Mouse (Mus musculus) intestine, embryonic 15.5 days (tissue): ENCODE data around the gene B230219D22Rik. TPM values are rescaled to one million over a fixed set of nuclear protein-coding genes. Genes with fewer than 3 reads are reported as not detected.

ENCODE experiments used
- ATAC-seq: fragments of 200-750 bp; cut with Nextera tagmentation; 2 replicates; pipeline ENCODE4 v1.8.0; 2017; ENCODE audit warnings: moderate TSS enrichment, moderate library complexity
- H3K27ac ChIP-seq: fragments of 300-500 bp; sonication (generic); 2 replicates; pipeline ENCODE4 v1.5.1; 2015; ENCODE audit warnings: mild to moderate bottlenecking, inconsistent platforms
- H3K27me3 ChIP-seq: fragments of 300-500 bp; sonication (generic); replicated peaks from 2 replicates; pipeline ENCODE4 v1.6.1; 2015; ENCODE audit warnings: inconsistent platforms
- H3K36me3 ChIP-seq: fragments of 300-500 bp; sonication (generic); 2 replicates; pipeline ENCODE4 v1.6.1; 2015; ENCODE audit warnings: inconsistent platforms
- H3K4me1 ChIP-seq: fragments of 300-500 bp; sonication (generic); replicated peaks from 2 replicates; pipeline ENCODE4 v1.6.1; 2015; ENCODE audit warnings: inconsistent platforms
- H3K4me2 ChIP-seq: fragments of 300-500 bp; sonication (generic); replicated peaks from 2 replicates; pipeline ENCODE4 v1.6.1; 2015; ENCODE audit warnings: mild to moderate bottlenecking, inconsistent platforms
- H3K4me3 ChIP-seq: fragments of 300-500 bp; sonication (generic); replicated peaks from 2 replicates; pipeline ENCODE4 v1.5.1; 2015; ENCODE audit warnings: inconsistent platforms
- H3K9ac ChIP-seq: fragments of 300-500 bp; sonication (generic); 2 replicates; pipeline ENCODE4 v1.6.1; 2015; ENCODE audit warnings: inconsistent platforms
- H3K9me3 ChIP-seq: fragments of 300-500 bp; sonication (generic); 2 replicates; pipeline ENCODE4 v1.6.1; 2016; ENCODE audit warnings: inconsistent platforms
- WGBS: fragments of 180-500 bp; shearing (Covaris S2); methylation state at CpG from one replicate; pipeline ENCODE4 v1.1.7; 2015; 5-methylcytosine and 5-hydroxymethylcytosine counted together
- polyA plus RNA-seq: library from polyadenylated mRNA; unstranded; fragments of >200 nt; fragmentation: Nextera tagmentation; extraction: Ambion mirVana; gene quantifications from 2 replicates; pipeline ENCODE4 v1.2.1, GENCODE M21; 2015

Gene B230219D22Rik
- polyA plus RNA-seq, 1 experiment from 2014 or later, result 46.2 TPM

GRCm38 (mm10) chr13:55730716-55731115, 37.8 kb downstream of the B230219D22Rik start:
- ATAC-seq, result no peak
- Histone ChIP-seq H3K27me3 (no peaks in the 10 kb centered on the region), H3K36me3 (no peaks in the 10 kb centered on the region; the same call in 1 of the 2 replicates), H3K4me3 (no peak overlapping the region), H3K27ac (no peak overlapping the region), H3K4me2 (no peak overlapping the region), H3K4me1 (no peaks in the 10 kb centered on the region), H3K9me3 (no peaks in the 10 kb centered on the region), H3K9ac (no peak overlapping the region)
- WGBS, result 89% methylated on average over 7 of the region's 7 CpGs

DNA sequence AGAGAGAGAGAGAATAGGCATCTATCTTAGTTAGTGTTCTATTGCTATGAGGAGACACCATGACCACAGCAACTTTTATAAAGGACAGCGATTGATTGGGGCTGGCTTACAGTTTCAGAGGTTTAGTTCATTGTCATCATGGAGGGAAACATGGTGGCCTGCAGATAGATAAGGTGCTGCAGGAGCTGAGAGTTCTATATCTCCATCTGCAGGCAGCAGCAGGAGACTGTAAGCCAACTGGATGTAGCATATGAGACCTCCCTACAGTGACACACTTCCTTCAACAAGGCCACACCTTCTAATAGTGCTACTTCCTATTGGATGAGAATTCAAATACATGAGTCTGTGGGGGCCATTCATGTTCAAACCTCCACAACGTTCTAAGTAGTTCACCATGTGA, 39.2 kb downstream of the B230219D22Rik start:
- H3K27ac ChIP-seq, result no peak overlapping the region
- 82% methylated on average over 2 of the region's 2 CpGs for WGBS
- H3K27me3 ChIP-seq, result no peaks in the 10 kb centered on the region
- no peak for ATAC-seq
- H3K4me1 ChIP-seq, result no peaks in the 10 kb centered on the region
- H3K9ac ChIP-seq, result no peak overlapping the region
- no peak overlapping the region for H3K4me2 ChIP-seq
- no peaks in the 10 kb centered on the region for H3K36me3 ChIP-seq
- no peak overlapping the region for H3K4me3 ChIP-seq
- H3K9me3 ChIP-seq, result no peaks in the 10 kb centered on the region

- no peaks in the 10 kb centered on the region for H3K27me3 ChIP-seq
- no peaks in the 10 kb centered on the region for H3K36me3 ChIP-seq
- no peak overlapping the region for H3K27ac ChIP-seq
- H3K4me1 ChIP-seq, result no peaks in the 10 kb centered on the region
- 60% methylated on average over 22 of the region's 22 CpGs for WGBS
- no peak overlapping the region for H3K4me2 ChIP-seq
- H3K9me3 ChIP-seq, result no peaks in the 10 kb centered on the region
- peak; percentile 87 for ATAC-seq
- H3K4me3 ChIP-seq, result no peak overlapping the region
- no peak overlapping the region for H3K9ac ChIP-seq
These were observed 40.9 kb downstream of the B230219D22Rik start for GRCm38 (mm10) chr13:55733628-55734502.

GRCm38 (mm10) chr13:55737885-55738284, 45.0 kb downstream of the B230219D22Rik start:
- Histone ChIP-seq H3K36me3 (no peaks in the 10 kb centered on the region), H3K9me3 (no peaks in the 10 kb centered on the region), H3K27ac (no peak overlapping the region), H3K9ac (no peak overlapping the region), H3K4me2 (no peak overlapping the region), H3K27me3 (no peaks in the 10 kb centered on the region), H3K4me1 (no peaks in the 10 kb centered on the region), H3K4me3 (no peak overlapping the region)
- 87% methylated on average over 8 of the region's 8 CpGs for WGBS
- ATAC-seq, result no peak

DNA sequence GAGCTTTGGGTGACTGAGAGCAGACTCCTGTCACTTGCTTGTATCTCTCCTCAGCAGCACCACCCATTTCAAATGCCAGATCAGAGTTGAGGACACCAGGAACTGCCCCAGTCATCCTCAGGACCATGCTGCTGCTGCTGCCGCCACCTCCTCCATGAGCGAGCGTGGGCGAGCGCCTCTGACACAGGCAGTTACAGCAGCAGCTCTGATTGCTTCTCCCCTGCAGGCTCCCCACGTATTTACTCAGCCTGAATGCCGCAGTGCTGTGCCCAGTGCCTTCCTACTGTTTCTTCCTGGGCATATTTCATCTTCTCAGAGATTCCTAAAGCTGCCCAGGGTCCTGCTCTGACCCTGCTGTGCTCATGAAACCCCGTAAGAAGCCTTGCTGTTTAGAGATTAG, 49.4 kb downstream of the B230219D22Rik start:
- no peak for ATAC-seq
- H3K9ac ChIP-seq, result no peak overlapping the region
- H3K36me3 ChIP-seq, result no peaks in the 10 kb centered on the region
- WGBS, result 69% methylated on average over 8 of the region's 8 CpGs
- H3K27ac ChIP-seq, result no peak overlapping the region
- no peaks in the 10 kb centered on the region for H3K9me3 ChIP-seq
- no peak overlapping the region for H3K4me3 ChIP-seq
- no peaks in the 10 kb centered on the region for H3K4me1 ChIP-seq
- H3K4me2 ChIP-seq, result no peak overlapping the region
- H3K27me3 ChIP-seq, result no peaks in the 10 kb centered on the region

Other genes starting within 250 kb of the B230219D22Rik start
- gene Grk6, start 248.1 kb upstream of the B230219D22Rik start, polyA plus RNA-seq, result 38.3 and 38.7 TPM in 2 replicates
- 0.24 and 0.28 TPM in 2 replicates for gene Prr7, start 228.9 kb upstream of the B230219D22Rik start, polyA plus RNA-seq
- 103 and 109 TPM in 2 replicates for gene Dbn1, start 205.0 kb upstream of the B230219D22Rik start, polyA plus RNA-seq
- gene Pdlim7, start 179.4 kb upstream of the B230219D22Rik start, polyA plus RNA-seq, result 187 and 195 TPM in 2 replicates
- 3.1 and 3.6 TPM in 2 replicates for gene Dok3, start 163.8 kb upstream of the B230219D22Rik start, polyA plus RNA-seq
- 50.9 and 51.0 TPM in 2 replicates for gene Ddx41, start 156.5 kb upstream of the B230219D22Rik start, polyA plus RNA-seq
- gene Fam193b, start 122.0 kb upstream of the B230219D22Rik start, polyA plus RNA-seq, result 22.9 and 23.5 TPM in 2 replicates
- 110 and 122 TPM in 2 replicates for gene Tmed9, start 119.4 kb upstream of the B230219D22Rik start, polyA plus RNA-seq
- gene B4galt7, start 93.2 kb upstream of the B230219D22Rik start, polyA plus RNA-seq, result 21.7 and 23.2 TPM in 2 replicates
- 41.6 and 46.9 TPM in 2 replicates for gene Caml, start 70.1 kb upstream of the B230219D22Rik start, polyA plus RNA-seq
- 31.4 and 31.5 TPM in 2 replicates for gene Ddx46, start 58.1 kb upstream of the B230219D22Rik start, polyA plus RNA-seq
- gene Txndc15, start 21.5 kb downstream of the B230219D22Rik start, polyA plus RNA-seq, result 65.8 and 68.9 TPM in 2 replicates
- gene Pcbd2, start 34.2 kb downstream of the B230219D22Rik start, polyA plus RNA-seq, result 68.6 and 71.8 TPM in 2 replicates
- gene Catsper3, start 91.4 kb downstream of the B230219D22Rik start, polyA plus RNA-seq, result not detected in 2 replicates
- 15.2 and 18.4 TPM in 2 replicates for gene Pitx1, start 143.1 kb downstream of the B230219D22Rik start, polyA plus RNA-seq